Mouse (Mus musculus): ENCODE measurements at regions not wholly inside any gene's neighbourhood (a gene's known extent, or its start where the extent isn't known, plus 50 kb on each side); places are given as distances from the start of the nearest gene placed in this dataset.

- Histone ChIP-seq H3K4me3 (ENCODE audit: low read depth, low read length) (no peak overlapping the region), H3K27me3 (ENCODE audit: control insufficient read depth, insufficient read depth, low read length) (no peaks in the 10 kb centered on the region), H3K4me1 (ENCODE audit: control insufficient read depth, insufficient read depth, low read length) (0 out of 2 replicates have a peak, but pooled peaks cover 2% of the 10 kb centered on the region), H3K36me3 (replicated peaks; ENCODE audit: control insufficient read depth, insufficient read depth, low read depth, low read length) (no peaks in the 10 kb centered on the region), H3K9me3 (replicated peaks; ENCODE audit: control insufficient read depth, low read length) (no peaks in the 10 kb centered on the region), H3K27ac (replicated peaks; ENCODE audit: low read depth, low read length) (no peak overlapping the region), H3K9ac (replicated peaks; ENCODE audit: low read length) (no peak overlapping the region), H3K4me2 (ENCODE audit: low read depth, low read length) (no peak overlapping the region)
- WGBS: 88% methylated on average over 8 of the region's 8 CpGs
- no peak for DNase-seq (ENCODE audit: low spot score)
- no peak for ATAC-seq (replicated peaks; ENCODE audit: insufficient number of reproducible peaks, low FRiP score, low TSS enrichment, low read depth)
Observed at GRCm38 (mm10) chr6:140239356-140239755, 184.5 kb upstream of the Plekha5 start.

GRCm38 (mm10) chr6:140231537-140231936, 190.3 kb upstream of the Plcz1 start:
- H3K4me1 ChIP-seq (ENCODE audit: control insufficient read depth, insufficient read depth, low read length): no peaks in the 10 kb centered on the region
- 94% methylated on average over 4 of the region's 4 CpGs for WGBS
- ATAC-seq (replicated peaks; ENCODE audit: insufficient number of reproducible peaks, low FRiP score, low TSS enrichment, low read depth) (no peak), DNase-seq (ENCODE audit: low spot score) (no peak)
- no peaks in the 10 kb centered on the region for H3K36me3 ChIP-seq (replicated peaks; ENCODE audit: control insufficient read depth, insufficient read depth, low read depth, low read length)
- no peaks in the 10 kb centered on the region for H3K27me3 ChIP-seq (ENCODE audit: control insufficient read depth, insufficient read depth, low read length)
- H3K4me2 ChIP-seq (ENCODE audit: low read depth, low read length): no peak overlapping the region
- no peak overlapping the region for H3K4me3 ChIP-seq (ENCODE audit: low read depth, low read length)
- H3K9me3 ChIP-seq (replicated peaks; ENCODE audit: control insufficient read depth, low read length): no peaks in the 10 kb centered on the region
- no peak overlapping the region for H3K27ac ChIP-seq (replicated peaks; ENCODE audit: low read depth, low read length)
- no peak overlapping the region for H3K9ac ChIP-seq (replicated peaks; ENCODE audit: low read length)

- no peak overlapping the region for H3K4me3 ChIP-seq (ENCODE audit: low read depth, low read length)
- DNase-seq (ENCODE audit: low spot score) (no peak), ATAC-seq (replicated peaks; ENCODE audit: insufficient number of reproducible peaks, low FRiP score, low TSS enrichment, low read depth) (no peak)
- WGBS: 75% methylated on average over 9 of the region's 9 CpGs
- H3K4me2 ChIP-seq (ENCODE audit: low read depth, low read length): no peak overlapping the region
- no peaks in the 10 kb centered on the region for H3K4me1 ChIP-seq (ENCODE audit: control insufficient read depth, insufficient read depth, low read length)
- H3K36me3 ChIP-seq (replicated peaks; ENCODE audit: control insufficient read depth, insufficient read depth, low read depth, low read length): no peaks in the 10 kb centered on the region
- no peak overlapping the region for H3K9ac ChIP-seq (replicated peaks; ENCODE audit: low read length)
- H3K27ac ChIP-seq (replicated peaks; ENCODE audit: low read depth, low read length): no peak overlapping the region
- H3K27me3 ChIP-seq (ENCODE audit: control insufficient read depth, insufficient read depth, low read length): no peaks in the 10 kb centered on the region
- H3K9me3 ChIP-seq (replicated peaks; ENCODE audit: control insufficient read depth, low read length): no peaks in the 10 kb centered on the region
Observed at GRCm38 (mm10) chr6:140229295-140229694, 188.0 kb upstream of the Plcz1 start.

GRCm38 (mm10) chr6:140228741-140229140, 187.5 kb upstream of the Plcz1 start:
- no peak for ATAC-seq (replicated peaks; ENCODE audit: insufficient number of reproducible peaks, low FRiP score, low TSS enrichment, low read depth)
- no peak overlapping the region for H3K27ac ChIP-seq (replicated peaks; ENCODE audit: low read depth, low read length)
- whole genome bisulfite sequencing: 73% methylated on average over 7 of the region's 7 CpGs

GRCm38 (mm10) chr6:140222534-140223324, 181.5 kb upstream of the Plcz1 start:
- Histone ChIP-seq H3K9ac (replicated peaks; ENCODE audit: low read length) (no peak overlapping the region), H3K27me3 (ENCODE audit: control insufficient read depth, insufficient read depth, low read length) (no peaks in the 10 kb centered on the region), H3K4me1 (ENCODE audit: control insufficient read depth, insufficient read depth, low read length) (no peaks in the 10 kb centered on the region), H3K27ac (replicated peaks; ENCODE audit: low read depth, low read length) (no peak overlapping the region), H3K36me3 (replicated peaks; ENCODE audit: control insufficient read depth, insufficient read depth, low read depth, low read length) (no peaks in the 10 kb centered on the region), H3K9me3 (replicated peaks; ENCODE audit: control insufficient read depth, low read length) (no peaks in the 10 kb centered on the region), H3K4me2 (ENCODE audit: low read depth, low read length) (no peak overlapping the region), H3K4me3 (ENCODE audit: low read depth, low read length) (no peak overlapping the region)
- 84% methylated on average over 1 of the region's 1 CpGs for WGBS
- ATAC-seq (replicated peaks; ENCODE audit: insufficient number of reproducible peaks, low FRiP score, low TSS enrichment, low read depth) (no peak), DNase-seq (ENCODE audit: low spot score) (no peak)

More at GRCm38 (mm10) chr6:140228741-140229140, 187.5 kb upstream of the Plcz1 start:
- DNase-seq (ENCODE audit: low spot score): no peak
- H3K4me1 ChIP-seq (ENCODE audit: control insufficient read depth, insufficient read depth, low read length): no peaks in the 10 kb centered on the region
- no peaks in the 10 kb centered on the region for H3K36me3 ChIP-seq (replicated peaks; ENCODE audit: control insufficient read depth, insufficient read depth, low read depth, low read length)
- no peaks in the 10 kb centered on the region for H3K27me3 ChIP-seq (ENCODE audit: control insufficient read depth, insufficient read depth, low read length)
- no peak overlapping the region for H3K4me3 ChIP-seq (ENCODE audit: low read depth, low read length)
- H3K9ac ChIP-seq (replicated peaks; ENCODE audit: low read length): no peak overlapping the region
- H3K4me2 ChIP-seq (ENCODE audit: low read depth, low read length): no peak overlapping the region
- no peaks in the 10 kb centered on the region for H3K9me3 ChIP-seq (replicated peaks; ENCODE audit: control insufficient read depth, low read length)

GRCm38 (mm10) chr6:140221653-140222272, 180.5 kb upstream of the Plcz1 start:
- no peak for ATAC-seq (replicated peaks; ENCODE audit: insufficient number of reproducible peaks, low FRiP score, low TSS enrichment, low read depth)

GRCm38 (mm10) chr6:140218789-140219188, 177.5 kb upstream of the Plcz1 start:
- Histone ChIP-seq H3K27me3 (ENCODE audit: control insufficient read depth, insufficient read depth, low read length) (no peaks in the 10 kb centered on the region), H3K36me3 (replicated peaks; ENCODE audit: control insufficient read depth, insufficient read depth, low read depth, low read length) (no peaks in the 10 kb centered on the region), H3K4me1 (ENCODE audit: control insufficient read depth, insufficient read depth, low read length) (no peaks in the 10 kb centered on the region), H3K4me3 (ENCODE audit: low read depth, low read length) (no peak overlapping the region), H3K27ac (replicated peaks; ENCODE audit: low read depth, low read length) (no peak overlapping the region), H3K9ac (replicated peaks; ENCODE audit: low read length) (no peak overlapping the region), H3K9me3 (replicated peaks; ENCODE audit: control insufficient read depth, low read length) (no peaks in the 10 kb centered on the region), H3K4me2 (ENCODE audit: low read depth, low read length) (no peak overlapping the region)
- 90% methylated on average over 10 of the region's 10 CpGs for WGBS
- no peak for DNase-seq (ENCODE audit: low spot score)
- no peak for ATAC-seq (replicated peaks; ENCODE audit: insufficient number of reproducible peaks, low FRiP score, low TSS enrichment, low read depth)

More at GRCm38 (mm10) chr6:140221653-140222272, 180.5 kb upstream of the Plcz1 start:
- DNase-seq (ENCODE audit: low spot score): no peak
- Histone ChIP-seq H3K9ac (replicated peaks; ENCODE audit: low read length) (no peak overlapping the region), H3K9me3 (replicated peaks; ENCODE audit: control insufficient read depth, low read length) (no peaks in the 10 kb centered on the region), H3K27me3 (ENCODE audit: control insufficient read depth, insufficient read depth, low read length) (no peaks in the 10 kb centered on the region), H3K27ac (replicated peaks; ENCODE audit: low read depth, low read length) (no peak overlapping the region), H3K4me3 (ENCODE audit: low read depth, low read length) (no peak overlapping the region), H3K4me1 (ENCODE audit: control insufficient read depth, insufficient read depth, low read length) (no peaks in the 10 kb centered on the region), H3K36me3 (replicated peaks; ENCODE audit: control insufficient read depth, insufficient read depth, low read depth, low read length) (no peaks in the 10 kb centered on the region), H3K4me2 (ENCODE audit: low read depth, low read length) (no peak overlapping the region)
- 79% methylated on average over 5 of the region's 5 CpGs for WGBS

GRCm38 (mm10) chr6:140212403-140212802, 171.1 kb upstream of the Plcz1 start:
- Histone ChIP-seq H3K27ac (replicated peaks; ENCODE audit: low read depth, low read length) (no peak overlapping the region), H3K36me3 (replicated peaks; ENCODE audit: control insufficient read depth, insufficient read depth, low read depth, low read length) (no peaks in the 10 kb centered on the region), H3K4me3 (ENCODE audit: low read depth, low read length) (no peak overlapping the region), H3K9me3 (replicated peaks; ENCODE audit: control insufficient read depth, low read length) (no peaks in the 10 kb centered on the region), H3K27me3 (ENCODE audit: control insufficient read depth, insufficient read depth, low read length) (no peaks in the 10 kb centered on the region), H3K9ac (replicated peaks; ENCODE audit: low read length) (no peak overlapping the region), H3K4me1 (ENCODE audit: control insufficient read depth, insufficient read depth, low read length) (no peaks in the 10 kb centered on the region), H3K4me2 (ENCODE audit: low read depth, low read length) (no peak overlapping the region)
- ATAC-seq (replicated peaks; ENCODE audit: insufficient number of reproducible peaks, low FRiP score, low TSS enrichment, low read depth) (no peak), DNase-seq (ENCODE audit: low spot score) (no peak)
- WGBS: 71% methylated on average over 2 of the region's 2 CpGs
